Mouse (Mus musculus) kidney, embryonic 15.5 days (tissue): Measurements from ENCODE around the gene Olfr742. TPM values are rescaled to one million over a fixed set of nuclear protein-coding genes. Genes with fewer than 3 reads are reported as not detected.

ENCODE experiments used
- ATAC-seq: fragments of 200-750 bp; cut with Nextera tagmentation; replicated peaks from 2 replicates; pipeline ENCODE4 v1.8.0; 2017; ENCODE audit warnings: moderate TSS enrichment; ENCODE audit not compliant: low FRiP score
- H3K27ac ChIP-seq: fragments of 300-500 bp; sonication (generic); 2 replicates; pipeline ENCODE4 v1.5.1; 2015; ENCODE audit warnings: mild to moderate bottlenecking, inconsistent platforms
- H3K27me3 ChIP-seq: fragments of 300-500 bp; sonication (generic); 2 replicates; pipeline ENCODE4 v1.6.1; 2015; ENCODE audit warnings: inconsistent platforms
- H3K36me3 ChIP-seq: fragments of 300-500 bp; sonication (generic); 2 replicates; pipeline ENCODE4 v1.6.1; 2015; ENCODE audit warnings: inconsistent platforms
- H3K4me1 ChIP-seq: fragments of 300-500 bp; sonication (generic); 2 replicates; pipeline ENCODE4 v1.6.1; 2015; ENCODE audit warnings: inconsistent platforms
- H3K4me2 ChIP-seq: fragments of 300-500 bp; sonication (generic); 2 replicates; pipeline ENCODE4 v1.6.1; 2015; ENCODE audit warnings: moderate library complexity, mild to moderate bottlenecking, inconsistent platforms
- H3K4me3 ChIP-seq: fragments of 300-500 bp; sonication (generic); replicated peaks from 2 replicates; pipeline ENCODE4 v1.5.1; 2015; ENCODE audit warnings: mild to moderate bottlenecking, inconsistent platforms
- H3K9ac ChIP-seq: fragments of 300-500 bp; sonication (generic); 2 replicates; pipeline ENCODE4 v1.6.1; 2015; ENCODE audit warnings: mild to moderate bottlenecking, inconsistent platforms
- H3K9me3 ChIP-seq: fragments of 300-500 bp; sonication (generic); replicated peaks from 2 replicates; pipeline ENCODE4 v1.6.1; 2016; ENCODE audit warnings: inconsistent platforms
- WGBS: fragments of 180-500 bp; shearing (Covaris S2); methylation state at CpG from one replicate; pipeline ENCODE4 v1.1.7; 2015; ENCODE audit warnings: mixed read lengths; 5-methylcytosine and 5-hydroxymethylcytosine counted together
- polyA plus RNA-seq: library from polyadenylated mRNA; unstranded; fragments of >200 nt; fragmentation: Nextera tagmentation; extraction: Ambion mirVana; gene quantifications from 2 replicates; pipeline ENCODE4 v1.2.1, GENCODE M21; 2015

Olfr742 gene
- not detected in 2 replicates for polyA plus RNA-seq

DNA sequence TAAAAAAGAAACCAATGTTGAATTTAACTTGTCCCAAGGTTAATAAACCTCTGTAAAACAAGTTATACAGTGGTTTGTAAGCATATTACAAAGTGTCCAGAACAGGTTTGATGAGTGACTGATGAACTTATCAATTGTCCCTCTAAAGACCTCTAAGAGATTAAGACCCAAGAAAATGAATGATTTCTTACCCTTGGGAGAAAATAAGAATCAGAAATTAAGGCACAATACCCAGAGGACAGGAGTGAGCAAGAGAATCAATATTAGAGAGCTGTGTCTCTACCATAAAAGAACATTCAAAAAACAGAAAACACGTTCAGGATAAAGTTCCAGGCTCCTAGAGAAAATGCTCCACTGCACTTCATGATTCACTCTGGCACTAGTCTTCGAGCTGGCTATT is at the start of gene Olfr742:
Gene Olfr742 (plus strand): TSS at position 301 of the 400 bp plus-strand sequence.
- no peak for ATAC-seq
- 66% methylated on average over 2 of the region's 2 CpGs for WGBS
- Histone ChIP-seq H3K27me3 (no peaks in the 10 kb centered on the region), H3K9me3 (no peaks in the 10 kb centered on the region), H3K4me3 (no peak within 1 kb of the TSS), H3K4me2 (no peak within 1 kb of the TSS), H3K36me3 (no peaks in the 10 kb centered on the region), H3K27ac (no peak within 1 kb of the TSS), H3K9ac (no peak within 1 kb of the TSS), H3K4me1 (no peaks in the 10 kb centered on the region)

DNA sequence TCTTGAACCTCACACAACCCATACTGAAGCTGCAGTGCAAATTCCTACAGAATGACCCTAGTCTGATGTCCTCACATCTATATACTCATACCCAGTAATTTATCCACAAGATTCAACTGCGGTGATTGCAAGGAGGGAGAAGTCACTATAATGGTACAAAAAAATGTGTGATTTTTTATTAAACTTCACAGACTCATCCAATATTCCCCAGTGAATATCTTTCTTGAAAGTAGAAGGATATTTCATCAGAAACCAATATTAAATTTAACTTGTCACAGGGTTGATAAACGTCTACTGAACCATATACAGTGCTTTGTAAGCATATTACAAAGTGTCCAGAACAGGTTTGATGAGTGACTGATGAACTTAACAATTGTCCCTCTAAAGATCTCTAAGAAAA is 31.0 kb upstream of the Olfr742 start, which contains the start of gene Olfr741:
Gene Olfr741 (plus strand): TSS at position 301 of the 400 bp plus-strand sequence.
- H3K27ac ChIP-seq = no peak within 1 kb of the TSS
- H3K4me1 ChIP-seq = no peaks in the 10 kb centered on the region
- 76% methylated on average over 2 of the region's 2 CpGs for WGBS
- H3K36me3 ChIP-seq = no peaks in the 10 kb centered on the region
- H3K27me3 ChIP-seq = no peaks in the 10 kb centered on the region
- H3K4me2 ChIP-seq = no peak within 1 kb of the TSS
- no peaks in the 10 kb centered on the region for H3K9me3 ChIP-seq
- no peak within 1 kb of the TSS for H3K9ac ChIP-seq
- H3K4me3 ChIP-seq = no peak within 1 kb of the TSS
- no peak for ATAC-seq

GRCm38 (mm10) chr14:50478406-50478805 is 25.0 kb upstream of the Olfr742 start:
- Histone ChIP-seq H3K4me1 (no peaks in the 10 kb centered on the region), H3K36me3 (no peaks in the 10 kb centered on the region), H3K4me2 (no peak overlapping the region), H3K9ac (no peak overlapping the region), H3K27me3 (no peaks in the 10 kb centered on the region), H3K27ac (no peak overlapping the region), H3K9me3 (no peaks in the 10 kb centered on the region), H3K4me3 (no peak overlapping the region)
- no peak for ATAC-seq
- WGBS = 70% methylated on average over 2 of the region's 2 CpGs

DNA sequence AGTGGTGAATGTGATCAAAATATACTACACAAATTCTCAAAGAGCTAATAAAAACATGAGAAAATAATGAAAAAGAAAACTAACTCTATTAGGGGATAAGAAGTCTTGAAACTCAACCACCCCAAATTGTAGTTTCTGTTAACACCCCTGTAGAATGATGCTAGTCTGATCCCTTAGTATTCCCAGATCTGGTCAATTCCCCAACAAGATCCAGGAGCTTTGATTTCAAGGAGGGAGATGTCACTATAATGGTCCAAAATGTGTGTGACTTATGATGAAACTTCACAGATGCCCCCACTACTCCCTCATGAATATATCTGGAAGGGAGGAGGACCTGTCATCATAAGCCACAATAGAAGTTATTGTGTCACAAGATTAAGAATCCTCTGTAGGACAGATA is 18.1 kb downstream of the Olfr742 start, which contains the start of gene Olfr743:
Gene Olfr743 (plus strand): TSS at position 301 of the 400 bp plus-strand sequence.
- Histone ChIP-seq H3K27me3 (no peaks in the 10 kb centered on the region), H3K27ac (no peak within 1 kb of the TSS), H3K4me1 (no peaks in the 10 kb centered on the region), H3K4me2 (no peak within 1 kb of the TSS), H3K9me3 (no peaks in the 10 kb centered on the region), H3K36me3 (no peaks in the 10 kb centered on the region), H3K9ac (no peak within 1 kb of the TSS), H3K4me3 (no peak within 1 kb of the TSS)
- no peak for ATAC-seq

GRCm38 (mm10) chr14:50552734-50553133 is 49.3 kb downstream of the Olfr742 start:
- H3K27ac ChIP-seq = no peak overlapping the region
- H3K4me2 ChIP-seq = no peak overlapping the region
- H3K9me3 ChIP-seq = no peaks in the 10 kb centered on the region
- H3K36me3 ChIP-seq = no peaks in the 10 kb centered on the region
- no peak overlapping the region for H3K4me3 ChIP-seq
- no peak for ATAC-seq
- H3K27me3 ChIP-seq = no peaks in the 10 kb centered on the region
- no peak overlapping the region for H3K9ac ChIP-seq
- WGBS = 86% methylated on average over 2 of the region's 2 CpGs
- no peaks in the 10 kb centered on the region for H3K4me1 ChIP-seq

Other genes starting within 250 kb of the Olfr742 start
- gene Olfr732, start 219.4 kb upstream of the Olfr742 start, polyA plus RNA-seq = not detected in 2 replicates
- not detected in 2 replicates for gene Olfr733, start 202.1 kb upstream of the Olfr742 start, polyA plus RNA-seq
- gene Olfr734, start 176.8 kb upstream of the Olfr742 start, polyA plus RNA-seq = not detected in 2 replicates
- gene Olfr735, start 154.7 kb upstream of the Olfr742 start, polyA plus RNA-seq = not detected in 2 replicates
- not detected in 2 replicates for gene Tlr11, start 145.7 kb upstream of the Olfr742 start, polyA plus RNA-seq
- not detected in 2 replicates for gene Olfr736, start 122.4 kb upstream of the Olfr742 start, polyA plus RNA-seq
- not detected in 2 replicates for gene Olfr738, start 96.0 kb upstream of the Olfr742 start, polyA plus RNA-seq
- not detected in 2 replicates for gene Olfr739, start 85.0 kb upstream of the Olfr742 start, polyA plus RNA-seq
- not detected in 2 replicates for gene Olfr740, start 58.1 kb upstream of the Olfr742 start, polyA plus RNA-seq
- not detected in 2 replicates for gene Olfr741, start 30.9 kb upstream of the Olfr742 start, polyA plus RNA-seq
- gene Olfr743, start 18.2 kb downstream of the Olfr742 start, polyA plus RNA-seq = not detected in 2 replicates
- gene Olfr744, start 111.3 kb downstream of the Olfr742 start, polyA plus RNA-seq = not detected in 2 replicates
- gene Olfr745, start 135.8 kb downstream of the Olfr742 start, polyA plus RNA-seq = not detected in 2 replicates
- gene Olfr746, start 143.5 kb downstream of the Olfr742 start, polyA plus RNA-seq = not detected in 2 replicates
- not detected in 2 replicates for gene Olfr747, start 189.6 kb downstream of the Olfr742 start, polyA plus RNA-seq
- gene Olfr748, start 203.8 kb downstream of the Olfr742 start, polyA plus RNA-seq = not detected in 2 replicates
- gene Olfr749, start 241.5 kb downstream of the Olfr742 start, polyA plus RNA-seq = not detected in 2 replicates